ENCODE assay signal across 9 mouse cellular contexts in the genomic region with DNA sequence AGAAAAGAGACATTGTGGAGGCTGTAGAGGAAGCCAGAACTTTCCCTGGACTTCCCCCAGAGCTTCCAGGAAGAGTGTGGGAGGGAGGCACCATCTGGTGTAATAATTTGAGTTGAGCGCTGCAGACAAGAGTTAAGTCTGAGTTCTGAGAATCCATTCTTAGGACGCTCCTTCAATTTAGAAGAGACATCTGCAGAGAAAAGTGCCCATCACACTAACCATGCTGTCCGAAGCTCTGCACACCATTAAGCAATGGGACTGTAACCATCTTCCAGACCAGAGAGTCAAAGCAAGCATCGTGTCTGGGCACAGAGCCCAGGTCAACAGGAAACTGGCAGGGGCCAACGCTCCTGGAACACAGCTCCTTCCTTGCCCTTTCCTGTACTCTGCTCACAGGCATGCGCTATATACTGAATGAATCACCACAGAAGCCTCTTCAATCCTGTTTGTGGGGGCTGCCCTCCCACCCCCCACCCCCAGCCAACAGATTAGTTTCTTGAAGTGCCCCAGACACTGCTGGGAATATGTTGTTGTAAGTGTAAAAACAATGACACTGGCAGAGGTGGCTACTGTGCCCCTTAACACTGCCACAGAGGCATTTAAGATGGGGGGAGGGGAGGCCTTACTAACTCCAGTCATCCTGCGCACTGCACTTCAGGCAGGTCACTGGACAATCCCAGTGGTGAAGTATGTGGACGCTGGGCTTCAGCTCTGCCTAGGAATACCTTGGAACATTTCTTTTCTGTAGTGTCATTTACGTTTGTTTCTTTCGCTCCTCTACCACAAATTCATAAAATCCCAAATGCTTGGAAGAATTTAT.
A peak's percentile ranks its signal among the peaks of the same experiment; 100 is the strongest.
DNase-seq lines count a peak whose midpoint lies in the region; ATAC-seq and TF ChIP-seq lines count a peak whose summit lies in the region.
"Had no signal": no experiment of that assay in that cellular context is flagged by ENCODE, and none has a peak within 500 bp of the region (broad histone marks: within the 10 kb centered on the region; RNA-seq: fewer than 3 reads in every experiment).

No protein-coding gene starts in this region.

- H3K4me1 ChIP-seq in brown adipose tissue, adult 24 weeks (ENCODE audit: control insufficient read depth, insufficient read depth, insufficient read length, low read length): peaks cover 9% of the 10 kb centered on the region
- no peaks in the 10 kb centered on the region for H3K4me1 ChIP-seq in neural tube, embryonic 11.5 days (ENCODE audit: control insufficient read depth, insufficient read depth, low read length)

- no peak for TF ChIP-seq CTCF in gastrocnemius, adult 2 months (IDR thresholded peaks at IDR 0.05)

- no peaks in the 10 kb centered on the region for H3K27me3 ChIP-seq in neural tube, embryonic 11.5 days (ENCODE audit: control insufficient read depth, insufficient read depth, low read length)

- peak overlapping the region; percentile 60 for H3K27ac ChIP-seq in brown adipose tissue, adult 24 weeks (replicated peaks; ENCODE audit: low read depth, low read length)
- peak overlapping the region; percentile 89 for H3K27ac ChIP-seq in gastrocnemius, adult 2 months
- no peak overlapping the region for H3K27ac ChIP-seq in neural tube, embryonic 11.5 days (ENCODE audit: low read depth, low read length)

- no peaks in the 10 kb centered on the region for H3K9me3 ChIP-seq in neural tube, embryonic 11.5 days (ENCODE audit: control insufficient read depth, low read length)
- H3K9me3 ChIP-seq: G1E had no signal

- H3K4me2 ChIP-seq in neural tube, embryonic 11.5 days (ENCODE audit: low read depth): no peak overlapping the region

- peak; percentile 69 for ATAC-seq in inflammation-experienced regulatory T-cells, adult 6 months
- ATAC-seq in neural tube, embryonic 11.5 days (ENCODE audit: insufficient read depth, low FRiP score, low TSS enrichment): no peak
- ATAC-seq in monocyte, adult 5-6 weeks (replicated peaks; ENCODE audit: insufficient number of reproducible peaks, low FRiP score, low TSS enrichment, poor library complexity, severe bottlenecking): no peak

- intact Hi-C loops in gastrocnemius, adult 2 months (cut with DNase I): loop anchor here (2.0 kb wide), 1 partner anchor 94 kb away; the partner anchor contains the start of gene Cnksr3
- intact Hi-C loops in left cerebral cortex, postnatal 36 days (cut with DNase I): no loop called here

- peak overlapping the region; percentile 15; the same call in 1 of the 2 replicates for H3K4me3 ChIP-seq in brown adipose tissue, adult 24 weeks (ENCODE audit: insufficient read depth, low read depth, low read length)
- H3K4me3 ChIP-seq in gastrocnemius, adult 2 months: peak overlapping the region; percentile 47
- H3K4me3 ChIP-seq in neural tube, embryonic 11.5 days (ENCODE audit: low read depth, low read length): no peak overlapping the region

- no peaks in the 10 kb centered on the region for H3K36me3 ChIP-seq in neural tube, embryonic 11.5 days (ENCODE audit: control insufficient read depth, insufficient read depth, low read length)
- H3K36me3 ChIP-seq: G1E had no signal

- 73% methylated on average over 10 of the region's 10 CpGs for WGBS in neural tube, embryonic 11.5 days

- H3K9ac ChIP-seq in neural tube, embryonic 11.5 days (ENCODE audit: low read length): no peak overlapping the region

- DNase-seq in layer of hippocampus, adult 11-12 months (ENCODE audit: low spot score): peak; percentile 34
- DNase-seq in layer of hippocampus, adult 9-10 months (ENCODE audit: low spot score): no peak
- DNase-seq in gastrocnemius, adult 2 months: peak; percentile 91
- DNase-seq in left cerebral cortex, postnatal 36 days (ENCODE audit: low spot score in 2 of 2): peak; percentile 44 to 45
- DNase-seq in neural tube, embryonic 11.5 days (ENCODE audit: low spot score): peak; percentile 23
